Mouse (Mus musculus): ENCODE results near the gene BC048562. TPM values are rescaled to one million over a fixed set of nuclear protein-coding genes. Genes with fewer than 3 reads are reported as not detected.
A peak's percentile ranks its signal among the peaks of the same experiment; 100 is the strongest.

The BC048562 gene
- polyA plus RNA-seq, 1 experiment from 2014 or later = not detected

GRCm38 (mm10) chr9:108453458-108453857, 17.2 kb downstream of the BC048562 start:
- Histone ChIP-seq H3K4me1 (replicated peaks; ENCODE audit: control insufficient read depth, insufficient read depth, low read length) (peaks cover 42% of the 10 kb centered on the region), H3K27ac (ENCODE audit: low read length) (no peak overlapping the region), H3K9ac (replicated peaks; ENCODE audit: low read depth, low read length) (peak overlapping the region; percentile 77; the same call in 1 of the 2 replicates), H3K9me3 (ENCODE audit: control insufficient read depth, low read length) (no peaks in the 10 kb centered on the region), H3K4me3 (replicated peaks; ENCODE audit: low read length) (no peak overlapping the region; the same call in 1 of the 2 replicates), H3K36me3 (ENCODE audit: control insufficient read depth, insufficient read depth) (no peaks in the 10 kb centered on the region), H3K27me3 (replicated peaks; ENCODE audit: control insufficient read depth, insufficient read depth, low read length) (no peaks in the 10 kb centered on the region), H3K4me2 (ENCODE audit: low read length) (peak overlapping the region; percentile 80)
- ATAC-seq = no peak
- 78% methylated on average over 4 of the region's 4 CpGs for WGBS

DNA sequence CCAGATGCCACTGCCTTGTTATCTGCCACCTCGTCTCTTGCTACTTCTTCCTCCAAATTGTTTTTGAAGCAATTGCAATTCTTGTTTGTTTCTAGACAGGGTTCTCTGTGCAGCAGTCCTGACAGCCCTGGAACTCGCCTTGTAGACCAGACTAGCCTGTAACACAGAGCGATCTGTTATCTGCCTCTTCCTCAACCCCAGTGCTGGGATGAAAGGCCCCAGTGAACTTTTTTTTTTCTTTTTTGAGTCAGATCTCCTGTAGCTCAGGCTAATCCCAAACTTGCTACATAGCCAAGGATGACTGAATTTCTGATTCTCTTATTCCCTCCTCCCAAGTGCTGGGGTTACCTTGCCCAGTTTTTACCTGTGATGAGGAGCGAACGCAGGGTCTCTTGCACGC, 18.1 kb downstream of the BC048562 start:
- 89% methylated on average over 6 of the region's 6 CpGs for WGBS

DNA sequence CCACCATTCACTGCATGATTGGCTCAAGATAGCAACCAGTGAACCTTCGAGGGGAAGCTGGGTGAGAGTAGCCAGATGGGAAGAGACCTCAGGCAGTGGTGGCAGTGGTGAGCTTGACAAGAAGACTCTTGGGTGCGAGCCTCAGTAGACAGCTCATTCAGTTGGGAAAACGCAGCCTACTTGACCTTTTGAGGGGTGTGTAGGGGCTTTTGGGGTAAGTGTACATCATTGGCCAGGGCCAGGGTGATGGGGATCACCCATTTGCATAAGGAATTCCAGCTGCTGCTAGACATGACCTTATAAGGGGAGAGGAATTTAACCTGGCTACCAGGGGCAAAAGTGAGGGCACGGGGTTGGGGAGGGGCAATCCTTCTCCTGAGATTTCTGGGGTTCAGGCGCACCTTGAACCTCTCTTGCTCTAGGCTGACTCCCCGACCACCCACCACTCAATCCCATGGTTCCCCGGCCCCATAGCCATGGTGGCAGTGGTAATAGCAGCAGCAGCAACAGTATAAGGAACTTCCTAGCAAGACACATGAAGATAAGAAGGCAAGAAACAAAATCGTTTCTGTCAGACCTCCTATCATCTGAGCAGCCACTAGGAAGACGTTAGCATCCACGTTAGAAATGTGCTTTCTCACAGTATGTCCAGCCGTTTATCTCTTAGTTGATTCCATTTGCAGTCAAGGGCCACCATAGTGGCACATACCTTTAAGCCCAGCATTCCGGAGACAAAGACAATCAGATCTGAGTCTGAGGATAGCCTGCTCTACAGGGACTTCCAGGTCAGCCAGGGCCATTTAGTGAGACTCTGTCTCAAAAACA, 19.7 kb downstream of the BC048562 start:
- ATAC-seq = no peak
- no peak overlapping the region for H3K9ac ChIP-seq (replicated peaks; ENCODE audit: low read depth, low read length)
- WGBS = 81% methylated on average over 12 of the region's 12 CpGs
- 0 out of 2 replicates have a peak, but pooled peaks cover 2% of the 10 kb centered on the region for H3K27me3 ChIP-seq (replicated peaks; ENCODE audit: control insufficient read depth, insufficient read depth, low read length)
- no peaks in the 10 kb centered on the region for H3K36me3 ChIP-seq (ENCODE audit: control insufficient read depth, insufficient read depth)
- no peak overlapping the region for H3K27ac ChIP-seq (ENCODE audit: low read length)
- H3K4me1 ChIP-seq (replicated peaks; ENCODE audit: control insufficient read depth, insufficient read depth, low read length) = peaks cover 24% of the 10 kb centered on the region
- H3K9me3 ChIP-seq (ENCODE audit: control insufficient read depth, low read length) = no peaks in the 10 kb centered on the region
- no peak overlapping the region for H3K4me2 ChIP-seq (ENCODE audit: low read length)
- H3K4me3 ChIP-seq (replicated peaks; ENCODE audit: low read length) = no peak overlapping the region

More for the DNA sequence above, 18.1 kb downstream of the BC048562 start:
- H3K36me3 ChIP-seq (ENCODE audit: control insufficient read depth, insufficient read depth) = no peaks in the 10 kb centered on the region
- H3K4me1 ChIP-seq (replicated peaks; ENCODE audit: control insufficient read depth, insufficient read depth, low read length) = peaks cover 36% of the 10 kb centered on the region
- no peak overlapping the region for H3K9ac ChIP-seq (replicated peaks; ENCODE audit: low read depth, low read length)
- 0 out of 2 replicates have a peak, but pooled peaks cover 2% of the 10 kb centered on the region for H3K27me3 ChIP-seq (replicated peaks; ENCODE audit: control insufficient read depth, insufficient read depth, low read length)
- no peaks in the 10 kb centered on the region for H3K9me3 ChIP-seq (ENCODE audit: control insufficient read depth, low read length)
- H3K4me2 ChIP-seq (ENCODE audit: low read length) = no peak overlapping the region
- no peak overlapping the region for H3K27ac ChIP-seq (ENCODE audit: low read length)
- no peak overlapping the region for H3K4me3 ChIP-seq (replicated peaks; ENCODE audit: low read length)
- no peak for ATAC-seq

DNA sequence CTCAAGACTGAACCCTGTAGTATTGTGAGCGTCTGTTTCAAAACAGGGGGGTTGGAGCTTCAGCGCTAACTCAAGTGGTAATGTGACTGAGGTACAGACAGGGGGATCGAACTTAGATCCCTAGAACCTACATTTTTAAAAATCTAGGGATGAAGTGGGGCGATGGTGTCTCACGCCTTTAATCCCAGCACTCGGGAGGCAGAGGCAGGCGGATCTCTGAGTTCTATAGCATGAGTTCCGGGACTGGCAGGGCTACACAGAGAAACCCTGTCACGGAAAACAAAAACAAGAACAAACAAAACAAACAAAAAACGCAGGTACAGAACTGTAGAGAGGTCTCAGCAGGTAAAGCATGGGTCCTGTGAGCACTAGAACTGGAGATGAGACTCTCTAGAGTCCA, 20.7 kb downstream of the BC048562 start:
- 85% methylated on average over 10 of the region's 10 CpGs for WGBS
- peaks cover 24% of the 10 kb centered on the region for H3K4me1 ChIP-seq (replicated peaks; ENCODE audit: control insufficient read depth, insufficient read depth, low read length)
- no peak overlapping the region for H3K9ac ChIP-seq (replicated peaks; ENCODE audit: low read depth, low read length)
- no peak overlapping the region for H3K4me2 ChIP-seq (ENCODE audit: low read length)
- H3K27me3 ChIP-seq (replicated peaks; ENCODE audit: control insufficient read depth, insufficient read depth, low read length) = 0 out of 2 replicates have a peak, but pooled peaks cover 2% of the 10 kb centered on the region
- H3K4me3 ChIP-seq (replicated peaks; ENCODE audit: low read length) = no peak overlapping the region
- no peak overlapping the region for H3K27ac ChIP-seq (ENCODE audit: low read length)
- no peaks in the 10 kb centered on the region for H3K36me3 ChIP-seq (ENCODE audit: control insufficient read depth, insufficient read depth)
- no peak for ATAC-seq
- no peaks in the 10 kb centered on the region for H3K9me3 ChIP-seq (ENCODE audit: control insufficient read depth, low read length)

- Histone ChIP-seq H3K4me2 (ENCODE audit: low read length) (peak overlapping the region; percentile 92), H3K4me1 (replicated peaks; ENCODE audit: control insufficient read depth, insufficient read depth, low read length) (peaks cover 15% of the 10 kb centered on the region), H3K4me3 (replicated peaks; ENCODE audit: low read length) (peak overlapping the region; percentile 95), H3K27ac (ENCODE audit: low read length) (peak overlapping the region; percentile 33; the same call in 1 of the 2 replicates), H3K9me3 (ENCODE audit: control insufficient read depth, low read length) (no peaks in the 10 kb centered on the region), H3K27me3 (replicated peaks; ENCODE audit: control insufficient read depth, insufficient read depth, low read length) (0 out of 2 replicates have a peak, but pooled peaks cover 2% of the 10 kb centered on the region), H3K9ac (replicated peaks; ENCODE audit: low read depth, low read length) (no peak overlapping the region), H3K36me3 (ENCODE audit: control insufficient read depth, insufficient read depth) (peaks cover 11% of the 10 kb centered on the region)
- peak; percentile 11; the same call in 1 of the 2 replicates for ATAC-seq
- 97% methylated on average over 1 of the region's 1 CpGs for WGBS
Observed at GRCm38 (mm10) chr9:108459939-108460318, 23.6 kb downstream of the BC048562 start.

DNA sequence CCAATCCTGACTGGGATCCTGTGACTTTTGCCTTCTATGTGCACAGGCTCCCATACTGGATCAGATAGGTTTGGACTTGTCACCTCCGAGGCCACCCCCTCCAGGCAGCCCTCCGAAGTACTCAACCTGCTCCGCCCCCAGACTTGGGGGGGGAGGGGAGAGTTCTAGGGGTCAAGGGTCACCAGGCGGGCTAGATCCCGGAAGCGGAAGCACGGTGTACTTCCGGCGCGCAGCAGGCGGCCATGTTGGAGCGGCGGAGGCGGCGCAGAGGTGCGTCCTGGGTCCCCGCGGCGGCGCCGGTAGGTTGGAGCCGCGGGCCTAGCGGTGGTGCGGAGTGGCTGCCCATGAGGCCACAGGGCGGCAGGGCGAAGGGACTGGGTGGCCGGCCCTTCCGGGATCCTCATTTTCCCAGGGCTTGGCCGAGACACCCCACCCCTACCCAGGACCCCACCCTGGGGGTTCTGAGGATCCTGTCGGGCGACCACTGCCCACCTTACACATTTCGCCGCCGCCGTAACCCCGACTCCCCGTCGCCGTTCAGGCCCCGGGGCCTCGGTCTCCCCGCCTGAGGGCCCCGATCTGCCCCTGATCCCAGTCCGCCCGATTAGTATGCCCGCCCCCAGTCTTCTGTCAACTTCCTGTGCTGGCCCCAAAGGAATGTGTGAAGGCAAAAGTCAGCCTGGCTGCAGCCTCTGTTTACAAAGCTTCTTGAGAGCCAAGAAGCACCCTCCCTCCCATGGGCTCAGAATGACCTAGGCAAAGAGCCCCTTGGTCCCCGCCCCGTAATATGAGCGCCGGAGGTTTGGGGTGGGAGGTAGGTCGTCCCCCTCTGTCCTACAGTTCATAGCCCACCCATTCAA, 24.3 kb downstream of the BC048562 start, which contains the start of gene Ccdc71:
Gene Ccdc71, plus strand, starts transcription at position 209 of the 860 bp plus-strand sequence.
- peaks cover 15% of the 10 kb centered on the region for H3K4me1 ChIP-seq (replicated peaks; ENCODE audit: control insufficient read depth, insufficient read depth, low read length)
- WGBS = 1% methylated on average over 52 of the region's 52 CpGs
- H3K36me3 ChIP-seq (ENCODE audit: control insufficient read depth, insufficient read depth) = peaks cover 15% of the 10 kb centered on the region
- H3K4me2 ChIP-seq (ENCODE audit: low read length) = peak within 1 kb of the TSS; percentile 92
- no peaks in the 10 kb centered on the region for H3K9me3 ChIP-seq (ENCODE audit: control insufficient read depth, low read length)
- peak within 1 kb of the TSS; percentile 95 for H3K4me3 ChIP-seq (replicated peaks; ENCODE audit: low read length)
- H3K9ac ChIP-seq (replicated peaks; ENCODE audit: low read depth, low read length) = peak within 1 kb of the TSS; percentile 83
- H3K27me3 ChIP-seq (replicated peaks; ENCODE audit: control insufficient read depth, insufficient read depth, low read length) = 0 out of 2 replicates have a peak, but pooled peaks cover 2% of the 10 kb centered on the region
- peak within 1 kb of the TSS; percentile 73 for H3K27ac ChIP-seq (ENCODE audit: low read length)
- peak; percentile 91 for ATAC-seq

DNA sequence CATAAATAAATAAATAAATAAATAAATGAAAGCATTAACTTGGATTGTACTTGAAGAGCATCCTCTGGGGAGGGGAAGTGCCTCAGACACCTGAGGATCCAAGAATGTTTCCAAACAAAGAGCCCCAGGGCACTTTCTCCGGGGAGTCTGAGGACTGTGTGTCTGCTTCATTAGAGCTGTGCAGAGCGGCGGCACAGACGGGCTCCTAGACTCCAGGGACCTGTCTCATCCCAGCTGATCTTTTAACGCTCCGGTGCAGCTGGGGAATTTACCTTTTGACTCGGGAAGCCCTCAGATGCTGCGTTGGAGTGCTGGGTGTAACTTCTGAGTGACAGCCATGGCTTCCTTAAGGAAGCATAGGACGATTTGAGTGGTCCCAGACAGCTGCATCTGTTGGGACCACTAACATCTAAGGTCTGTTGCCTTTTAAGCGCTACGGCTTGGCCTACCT, 24.9 kb downstream of the BC048562 start, which contains the start of gene Klhdc8b:
Gene Klhdc8b, minus strand, starts transcription at position 401 of the 451 bp plus-strand sequence.
- peak within 1 kb of the TSS; percentile 73 for H3K27ac ChIP-seq (ENCODE audit: low read length)
- H3K4me3 ChIP-seq (replicated peaks; ENCODE audit: low read length) = peak within 1 kb of the TSS; percentile 95
- H3K4me1 ChIP-seq (replicated peaks; ENCODE audit: control insufficient read depth, insufficient read depth, low read length) = peaks cover 15% of the 10 kb centered on the region
- 25% methylated on average over 11 of the region's 11 CpGs for WGBS
- H3K9me3 ChIP-seq (ENCODE audit: control insufficient read depth, low read length) = no peaks in the 10 kb centered on the region
- ATAC-seq = no peak; the same call in 1 of the 2 replicates
- H3K4me2 ChIP-seq (ENCODE audit: low read length) = peak within 1 kb of the TSS; percentile 92
- H3K36me3 ChIP-seq (ENCODE audit: control insufficient read depth, insufficient read depth) = peaks cover 15% of the 10 kb centered on the region
- 0 out of 2 replicates have a peak, but pooled peaks cover 2% of the 10 kb centered on the region for H3K27me3 ChIP-seq (replicated peaks; ENCODE audit: control insufficient read depth, insufficient read depth, low read length)
- peak within 1 kb of the TSS; percentile 83 for H3K9ac ChIP-seq (replicated peaks; ENCODE audit: low read depth, low read length)

DNA sequence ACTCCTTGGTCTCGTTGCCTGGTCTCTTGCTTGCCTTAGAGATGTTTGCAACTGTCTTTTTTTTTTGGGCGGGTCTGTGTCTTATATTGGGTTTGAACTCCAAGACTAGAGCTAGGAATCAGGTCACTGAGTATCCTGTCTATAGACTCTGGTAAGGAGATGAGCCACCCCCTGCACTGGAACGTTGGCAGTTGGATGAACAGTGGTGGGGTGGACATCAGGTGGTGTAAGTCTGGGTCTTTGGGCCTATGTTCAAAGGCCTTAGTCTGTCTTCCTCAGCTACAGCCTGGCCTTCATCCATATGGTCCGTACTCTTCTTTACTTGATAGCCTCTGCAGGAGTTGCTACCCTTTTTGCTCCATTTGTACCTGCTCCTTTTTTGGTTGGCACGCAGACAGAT, 25.4 kb downstream of the BC048562 start:
- Histone ChIP-seq H3K27me3 (replicated peaks; ENCODE audit: control insufficient read depth, insufficient read depth, low read length) (0 out of 2 replicates have a peak, but pooled peaks cover 2% of the 10 kb centered on the region), H3K4me2 (ENCODE audit: low read length) (peak overlapping the region; percentile 92), H3K36me3 (ENCODE audit: control insufficient read depth, insufficient read depth) (peaks cover 15% of the 10 kb centered on the region), H3K9ac (replicated peaks; ENCODE audit: low read depth, low read length) (no peak overlapping the region), H3K4me3 (replicated peaks; ENCODE audit: low read length) (peak overlapping the region; percentile 95), H3K27ac (ENCODE audit: low read length) (no peak overlapping the region), H3K4me1 (replicated peaks; ENCODE audit: control insufficient read depth, insufficient read depth, low read length) (peaks cover 15% of the 10 kb centered on the region), H3K9me3 (ENCODE audit: control insufficient read depth, low read length) (no peaks in the 10 kb centered on the region)
- WGBS = 90% methylated on average over 5 of the region's 5 CpGs
- no peak for ATAC-seq

Measured in forebrain, embryonic 16.5 days (tissue).